Mouse (Mus musculus) embryonic facial prominence, embryonic 11.5 days (tissue): ENCODE measurements at regions not wholly inside any gene's neighbourhood (a gene's known extent, or its start where the extent isn't known, plus 50 kb on each side); places are given as distances from the start of the nearest gene placed in this dataset.

Experiments
- ATAC-seq: fragments of 200-750 bp; cut with Nextera tagmentation; replicated peaks from 2 replicates; pipeline ENCODE4 v1.8.0; 2017; ENCODE audit warnings: low read depth; ENCODE audit not compliant: insufficient number of reproducible peaks, low FRiP score, low TSS enrichment
- DNase-seq: peaks from one replicate; pipeline ENCODE4 v3.0.0-alpha.2; 2015; ENCODE audit warnings: low spot score
- H3K27ac ChIP-seq: fragments of 300-500 bp; sonication (generic); replicated peaks from 2 replicates; pipeline ENCODE4 v1.5.1; 2014; ENCODE audit warnings: mild to moderate bottlenecking, low read depth, low read length, control low read depth
- H3K27me3 ChIP-seq: fragments of 300-500 bp; sonication (generic); 2 replicates; pipeline ENCODE4 v1.6.1; 2014; ENCODE audit warnings: mild to moderate bottlenecking, low read length, moderate library complexity, mixed read lengths; ENCODE audit not compliant: control insufficient read depth, insufficient read depth
- H3K36me3 ChIP-seq: fragments of 300-500 bp; sonication (generic); replicated peaks from 2 replicates; pipeline ENCODE4 v1.6.1; 2014; ENCODE audit warnings: low read depth, mild to moderate bottlenecking, low read length, moderate library complexity, mixed read lengths; ENCODE audit not compliant: control insufficient read depth, insufficient read depth
- H3K4me1 ChIP-seq: fragments of 300-500 bp; sonication (generic); 2 replicates; pipeline ENCODE4 v1.6.1; 2014; ENCODE audit warnings: low read length, mixed read lengths; ENCODE audit not compliant: control insufficient read depth, insufficient read depth
- H3K4me2 ChIP-seq: fragments of 300-500 bp; sonication (generic); 2 replicates; pipeline ENCODE4 v1.6.1; 2014; ENCODE audit warnings: low read depth, mild to moderate bottlenecking, control low read depth, low read length, moderate library complexity
- H3K4me3 ChIP-seq: fragments of 300-500 bp; sonication (generic); 2 replicates; pipeline ENCODE4 v1.5.1; 2014; ENCODE audit warnings: low read depth, low read length, control low read depth
- H3K9ac ChIP-seq: fragments of 300-500 bp; sonication (generic); replicated peaks from 2 replicates; pipeline ENCODE4 v1.6.1; 2014; ENCODE audit warnings: mild to moderate bottlenecking, control low read depth, low read length
- H3K9me3 ChIP-seq: fragments of 300-500 bp; sonication (generic); replicated peaks from 2 replicates; pipeline ENCODE4 v1.6.1; 2016; ENCODE audit warnings: mild to moderate bottlenecking, low read length, inconsistent platforms, mixed read lengths; ENCODE audit not compliant: control insufficient read depth
- WGBS: fragments of 180-500 bp; shearing (Covaris S2); extraction: QIAGEN DNeasy Blood & Tissue Kit; methylation state at CpG from one replicate; pipeline ENCODE4 v1.1.7; 2014; 5-methylcytosine and 5-hydroxymethylcytosine counted together

DNA sequence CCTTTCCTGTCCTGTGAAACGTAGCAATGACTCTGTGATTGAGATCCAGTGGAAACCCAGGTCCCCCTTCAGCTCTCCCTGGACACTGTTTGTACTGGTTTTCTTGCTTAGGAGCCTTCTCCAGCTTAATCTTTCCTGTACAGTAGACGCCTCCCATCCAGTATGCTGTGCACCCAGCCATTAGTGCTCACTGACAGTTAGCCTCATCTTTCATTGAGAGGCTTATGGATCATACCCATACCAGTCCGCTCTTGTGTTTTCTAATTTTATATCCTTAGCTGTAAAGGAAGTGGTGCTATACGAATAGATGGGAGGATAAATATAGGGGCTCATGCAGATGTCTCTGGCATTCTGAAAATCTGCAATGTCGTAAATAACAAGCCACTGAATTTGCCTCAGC, 269.9 kb downstream of the Ptprc start:
- Histone ChIP-seq H3K27ac (no peak overlapping the region), H3K27me3 (no peaks in the 10 kb centered on the region), H3K9ac (no peak overlapping the region), H3K9me3 (no peaks in the 10 kb centered on the region), H3K4me1 (no peaks in the 10 kb centered on the region), H3K4me2 (no peak overlapping the region), H3K4me3 (no peak overlapping the region), H3K36me3 (no peaks in the 10 kb centered on the region)
- DNase-seq (no peak), ATAC-seq (no peak)
- 73% methylated on average over 5 of the region's 5 CpGs for WGBS

DNA sequence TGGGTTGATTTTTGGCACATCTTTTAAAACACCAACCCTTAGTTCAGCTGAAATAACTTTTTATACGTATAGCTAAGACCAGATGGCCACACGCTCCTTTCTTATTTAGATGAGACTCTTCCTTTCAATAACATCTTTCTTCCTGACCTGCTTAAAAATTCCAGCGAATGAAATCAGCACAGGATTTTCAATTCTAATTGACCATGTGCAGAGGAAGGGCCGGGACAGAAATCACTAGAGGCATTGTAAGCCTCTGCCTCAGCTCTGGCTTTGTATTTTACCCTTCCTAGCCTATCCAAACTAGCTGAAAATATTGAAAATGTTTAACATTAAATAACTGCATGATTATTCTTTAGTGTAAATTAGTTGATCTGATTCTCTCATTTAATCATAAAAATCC, 272.2 kb downstream of the Ptprc start:
- Histone ChIP-seq H3K27me3 (no peaks in the 10 kb centered on the region), H3K9ac (no peak overlapping the region), H3K4me2 (no peak overlapping the region), H3K9me3 (no peaks in the 10 kb centered on the region), H3K27ac (no peak overlapping the region), H3K4me3 (no peak overlapping the region), H3K4me1 (no peaks in the 10 kb centered on the region), H3K36me3 (no peaks in the 10 kb centered on the region)
- 31% methylated on average over 4 of the region's 4 CpGs for WGBS
- ATAC-seq (no peak), DNase-seq (no peak)

DNA sequence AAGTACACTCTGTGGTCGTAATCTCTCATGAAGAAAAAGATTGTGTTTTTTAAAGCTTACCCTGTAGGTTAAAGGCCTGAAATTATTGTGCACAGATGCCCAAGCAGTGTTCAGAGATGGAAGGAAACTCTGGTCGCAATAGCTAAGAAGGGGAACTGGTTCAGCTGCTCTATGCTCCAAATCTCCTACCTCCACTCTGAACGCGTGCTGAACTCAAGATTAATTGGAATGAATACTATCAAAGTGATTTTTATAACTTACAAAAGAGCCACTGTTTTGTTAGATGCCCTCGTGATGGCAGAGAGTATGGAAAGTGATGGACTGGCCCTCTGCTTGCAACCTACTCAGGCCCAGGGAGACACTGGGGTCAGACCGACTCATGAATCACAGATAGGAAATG, 272.6 kb downstream of the Ptprc start:
- Histone ChIP-seq H3K4me3 (no peak overlapping the region), H3K4me1 (no peaks in the 10 kb centered on the region), H3K9me3 (no peaks in the 10 kb centered on the region), H3K27me3 (no peaks in the 10 kb centered on the region), H3K27ac (no peak overlapping the region), H3K9ac (no peak overlapping the region), H3K4me2 (peak overlapping the region; percentile 27), H3K36me3 (no peaks in the 10 kb centered on the region)
- DNase-seq (no peak), ATAC-seq (no peak)
- 61% methylated on average over 6 of the region's 6 CpGs for WGBS

DNA sequence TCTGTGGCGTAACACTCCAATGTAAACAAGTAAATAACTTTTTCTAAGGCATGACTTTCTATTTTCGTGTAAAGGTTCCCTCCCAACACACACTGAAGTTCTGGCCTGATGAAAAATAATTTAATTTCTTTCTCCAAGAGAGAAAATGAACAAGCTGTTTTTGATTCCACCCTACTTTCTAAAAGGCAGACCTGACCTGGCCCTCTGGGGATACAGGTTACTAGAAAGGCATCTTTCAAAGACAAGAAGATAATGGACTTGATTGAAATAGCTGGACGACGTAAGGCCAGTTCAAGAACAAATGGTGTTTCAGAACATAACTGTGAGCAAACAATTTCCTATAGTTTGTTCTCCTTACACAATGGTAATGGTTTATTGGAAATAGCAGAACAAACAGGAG, 273.5 kb downstream of the Ptprc start:
- Histone ChIP-seq H3K27me3 (no peaks in the 10 kb centered on the region), H3K36me3 (no peaks in the 10 kb centered on the region), H3K4me1 (no peaks in the 10 kb centered on the region), H3K9ac (no peak overlapping the region), H3K4me3 (peak overlapping the region; percentile 17; the same call in 1 of the 2 replicates), H3K27ac (no peak overlapping the region), H3K9me3 (no peaks in the 10 kb centered on the region), H3K4me2 (peak overlapping the region; percentile 5; the same call in 1 of the 2 replicates)
- whole genome bisulfite sequencing, result 52% methylated on average over 4 of the region's 4 CpGs
- ATAC-seq, result no peak
- DNase-seq, result no peak

DNA sequence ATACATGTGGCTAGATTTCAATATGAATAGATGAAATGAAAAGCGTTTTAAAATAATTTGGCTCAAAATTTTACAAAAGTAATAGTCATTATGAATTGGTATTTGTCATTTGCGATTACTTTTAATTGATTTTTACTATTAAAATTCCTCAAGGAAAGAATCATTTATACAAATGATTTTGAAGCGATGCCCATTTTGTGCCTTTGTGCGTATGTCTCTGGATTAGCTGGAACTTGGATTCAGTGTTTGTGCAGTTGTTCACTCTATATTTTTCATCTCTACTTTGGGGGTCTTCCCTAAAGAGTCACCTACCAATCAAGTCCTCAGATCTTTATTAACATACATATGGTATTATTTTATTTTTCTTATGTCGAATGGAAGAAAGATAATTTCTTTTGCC, 274.3 kb downstream of the Ptprc start:
- no peaks in the 10 kb centered on the region for H3K27me3 ChIP-seq
- 56% methylated on average over 5 of the region's 5 CpGs for WGBS
- no peaks in the 10 kb centered on the region for H3K4me1 ChIP-seq
- H3K4me2 ChIP-seq, result peak overlapping the region; percentile 60
- peak overlapping the region; percentile 71 for H3K9ac ChIP-seq
- no peaks in the 10 kb centered on the region for H3K36me3 ChIP-seq
- H3K9me3 ChIP-seq, result no peaks in the 10 kb centered on the region
- ATAC-seq (no peak), DNase-seq (no peak)
- peak overlapping the region; percentile 43 for H3K4me3 ChIP-seq
- H3K27ac ChIP-seq, result no peak overlapping the region

DNA sequence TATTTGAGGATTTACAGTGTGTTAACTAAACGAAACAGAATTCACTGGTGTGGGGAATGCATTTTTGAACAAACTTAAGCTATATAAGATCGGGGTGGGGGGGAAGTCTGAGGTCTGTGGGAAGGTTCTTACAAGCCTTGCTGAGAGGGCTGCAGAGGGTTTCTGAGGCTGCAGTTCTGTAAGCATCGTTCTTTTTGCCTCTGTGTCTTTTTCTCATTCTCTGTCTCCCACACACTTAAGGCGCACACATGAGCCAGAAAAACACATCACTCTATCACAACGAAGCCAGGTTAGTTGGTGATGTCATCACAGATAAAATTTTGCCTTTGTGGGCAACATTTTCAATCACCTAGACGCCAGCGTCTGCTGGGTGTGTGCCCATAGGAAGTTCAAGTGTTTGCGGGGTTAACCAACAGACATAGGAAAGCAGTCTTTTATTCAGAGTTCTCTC, 274.9 kb downstream of the Ptprc start:
- no peak for DNase-seq
- H3K27me3 ChIP-seq, result no peaks in the 10 kb centered on the region
- H3K36me3 ChIP-seq, result no peaks in the 10 kb centered on the region
- H3K4me1 ChIP-seq, result no peaks in the 10 kb centered on the region
- H3K4me3 ChIP-seq, result peak overlapping the region; percentile 43
- peak overlapping the region; percentile 60 for H3K4me2 ChIP-seq
- H3K27ac ChIP-seq, result peak overlapping the region; percentile 77
- peak overlapping the region; percentile 71 for H3K9ac ChIP-seq
- ATAC-seq, result peak; percentile 30
- H3K9me3 ChIP-seq, result no peaks in the 10 kb centered on the region
- 7% methylated on average over 8 of the region's 8 CpGs for WGBS

DNA sequence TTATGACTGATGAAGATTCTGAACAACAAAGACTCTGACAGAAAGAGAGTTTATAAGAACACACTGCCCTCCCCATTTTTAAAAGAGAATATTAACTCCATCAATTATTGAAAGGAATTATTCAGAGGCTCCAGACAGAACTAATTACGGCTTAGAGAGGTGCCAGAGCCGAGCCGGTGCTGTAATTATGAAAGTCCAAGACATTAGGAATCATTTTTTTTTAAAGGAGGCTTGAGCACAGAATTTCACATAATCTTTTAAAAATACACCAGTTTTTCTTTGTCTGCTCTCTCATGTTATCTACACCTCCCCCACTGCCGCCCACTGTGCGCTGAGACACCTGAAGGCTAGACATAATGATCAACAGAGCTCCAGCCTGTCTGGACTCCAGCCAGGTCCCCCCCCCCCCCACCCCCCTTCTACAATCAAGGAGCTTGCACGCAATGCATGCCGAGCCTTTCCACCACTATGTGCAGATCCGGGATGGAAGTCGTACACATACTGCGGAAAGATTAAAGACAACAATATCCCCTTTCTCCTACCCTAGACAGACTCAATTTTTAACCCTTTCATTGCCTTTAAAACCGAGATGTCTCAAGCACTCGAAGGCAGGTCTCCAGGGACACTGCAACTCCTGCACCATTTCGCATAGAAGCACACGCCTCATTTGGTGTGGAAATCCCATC, 275.4 kb downstream of the Ptprc start:
- Histone ChIP-seq H3K9ac (peak overlapping the region; percentile 71), H3K4me1 (no peaks in the 10 kb centered on the region), H3K36me3 (no peaks in the 10 kb centered on the region), H3K9me3 (no peaks in the 10 kb centered on the region), H3K4me2 (peak overlapping the region; percentile 60), H3K4me3 (peak overlapping the region; percentile 43), H3K27me3 (no peaks in the 10 kb centered on the region), H3K27ac (peak overlapping the region; percentile 77)
- DNase-seq (peak; percentile 90), ATAC-seq (peak; percentile 96)
- 1% methylated on average over 14 of the region's 14 CpGs for WGBS

DNA sequence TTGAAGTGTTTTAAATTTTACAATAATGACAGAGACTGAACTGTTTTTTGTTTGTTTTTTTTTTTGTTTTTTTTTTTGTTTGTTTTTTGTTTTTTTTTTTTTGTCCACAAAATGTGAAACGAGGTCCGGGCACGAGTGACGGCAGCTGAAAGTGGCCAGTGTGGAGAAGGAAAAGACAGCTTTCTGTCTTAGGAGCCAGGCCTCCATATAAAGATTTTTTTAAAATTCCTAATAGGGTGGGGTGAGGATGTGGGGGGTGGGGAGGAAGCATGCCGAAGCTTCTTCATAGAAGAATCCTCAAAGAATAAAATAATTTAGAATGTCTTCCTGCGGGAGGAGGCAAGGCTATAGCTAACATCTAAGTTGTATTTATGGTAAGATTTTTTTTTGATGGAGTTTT, 276.2 kb downstream of the Ptprc start:
- 3% methylated on average over 6 of the region's 6 CpGs for WGBS
- ATAC-seq (no peak), DNase-seq (peak; percentile 56)
- Histone ChIP-seq H3K4me3 (peak overlapping the region; percentile 43), H3K9me3 (no peaks in the 10 kb centered on the region), H3K9ac (peak overlapping the region; percentile 70), H3K27me3 (no peaks in the 10 kb centered on the region), H3K4me2 (peak overlapping the region; percentile 13), H3K36me3 (no peaks in the 10 kb centered on the region), H3K4me1 (no peaks in the 10 kb centered on the region), H3K27ac (peak overlapping the region; percentile 77)
